In the genomic region with DNA sequence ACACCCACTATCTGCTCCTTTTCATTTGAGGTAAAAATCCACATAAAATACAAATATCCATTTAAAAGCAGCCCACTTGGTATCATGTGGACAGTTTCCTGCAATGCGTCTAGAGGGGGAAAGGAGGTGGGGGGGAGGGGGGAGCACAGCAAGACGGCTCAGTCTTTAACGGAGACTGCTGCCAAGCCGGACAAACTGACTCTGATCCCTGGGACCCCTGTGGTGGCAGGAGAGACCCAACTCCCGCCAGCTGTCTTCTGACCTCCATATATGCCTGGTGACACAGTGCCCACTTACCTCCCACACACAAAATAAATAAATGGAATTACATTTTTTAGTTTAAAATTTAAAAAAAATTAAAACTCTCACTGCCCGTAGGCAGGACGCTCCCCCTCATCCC, we compare ENCODE assay signal across 45 mouse cellular contexts. TPM values are rescaled to one million over a fixed set of nuclear protein-coding genes. Genes with fewer than 3 reads are reported as not detected.
"Had no signal": no experiment of that assay in that cellular context is flagged by ENCODE, and none has a peak within 500 bp of the region (broad histone marks: within the 10 kb centered on the region; RNA-seq: fewer than 3 reads in every experiment).

No protein-coding gene starts in this region.

- H3K36me3 ChIP-seq: heart, embryonic 15.5 days; intestine, embryonic 15.5 days had no signal

- ATAC-seq: hindbrain, embryonic 16.5 days; hindbrain, postnatal 0 days; inflammation-experienced regulatory T-cells, adult 6 months; intestine, embryonic 15.5 days; intestine, embryonic 16.5 days; intestine, postnatal 0 days had no signal

- H3K9me3 ChIP-seq: heart, embryonic 10.5 days; heart, embryonic 12.5 days; heart, embryonic 13.5 days; heart, embryonic 15.5 days; hindbrain, embryonic 10.5 days; hindbrain, embryonic 12.5 days; hindbrain, embryonic 13.5 days; hindbrain, embryonic 15.5 days; intestine, embryonic 15.5 days had no signal

- H3K27ac ChIP-seq: heart, embryonic 10.5 days; heart, embryonic 13.5 days; heart, embryonic 15.5 days; hindbrain, embryonic 12.5 days; hindbrain, embryonic 13.5 days; hindbrain, embryonic 14.5 days; hindbrain, embryonic 15.5 days; hindbrain, postnatal 0 days; intestine, embryonic 15.5 days; kidney, postnatal 0 days; layer of hippocampus, adult 2 months; left cerebral cortex, adult 2 months had no signal

- DNase-seq: heart, postnatal 10 days; heart, postnatal 14 days; heart, postnatal 36 days; heart, postnatal 4 days; kidney, adult 11 months; kidney, adult 18-20 months; kidney, adult 8-10 months; kidney, adult 9 months; kidney, postnatal 10 days; kidney, postnatal 14 days; kidney, postnatal 25 days; kidney, postnatal 36 days; kidney, postnatal 4 days; layer of hippocampus, adult 9-11 months; layer of hippocampus, postnatal 36 days had no signal

- H3K4me2 ChIP-seq: heart, embryonic 11.5 days; heart, embryonic 12.5 days; heart, embryonic 13.5 days; heart, embryonic 15.5 days; hindbrain, embryonic 12.5 days; hindbrain, embryonic 13.5 days; hindbrain, embryonic 14.5 days; hindbrain, embryonic 15.5 days; intestine, embryonic 15.5 days had no signal

- H3K9ac ChIP-seq: heart, embryonic 12.5 days; heart, embryonic 13.5 days; heart, embryonic 15.5 days; hindbrain, embryonic 12.5 days; hindbrain, embryonic 13.5 days; hindbrain, embryonic 14.5 days; hindbrain, embryonic 15.5 days; intestine, embryonic 15.5 days had no signal

- H3K27me3 ChIP-seq: hindbrain, embryonic 12.5 days; hindbrain, embryonic 13.5 days; hindbrain, embryonic 15.5 days; intestine, embryonic 15.5 days had no signal

- H3K4me3 ChIP-seq: heart, embryonic 10.5 days; heart, embryonic 12.5 days; heart, embryonic 13.5 days; heart, embryonic 15.5 days; hindbrain, embryonic 10.5 days; hindbrain, embryonic 12.5 days; hindbrain, embryonic 13.5 days; hindbrain, embryonic 15.5 days; intestine, embryonic 15.5 days; layer of hippocampus, adult 2 months; left cerebral cortex, adult 2 months had no signal

RNA-seq across cellular contexts. Expression of a gene that starts 14.7 kb away (rescaled TPM):
- total RNA-seq: heart, postnatal 25 days; heart, postnatal 36 days; heart, postnatal 4 days; hematopoietic stem cell, adult 5-6 weeks had no signal

RNA-seq across cellular contexts. Expression of a gene that starts 30.5 kb away (rescaled TPM):
- total RNA-seq: heart, adult 8-10 months; heart, postnatal 10 days; heart, postnatal 14 days; heart, postnatal 25 days; heart, postnatal 36 days; heart, postnatal 4 days; hematopoietic stem cell, adult 5-6 weeks; left cerebral cortex, adult 18-20 months had no signal
- polyA plus RNA-seq: heart, embryonic 11.5 days; heart, embryonic 12.5 days; heart, embryonic 13.5 days; heart, embryonic 14.5 days; heart, embryonic 15.5 days; heart, embryonic 16.5 days; heart, postnatal 0 days; inflammation-experienced regulatory T-cells, adult 6 months; intestine, embryonic 14.5 days; intestine, embryonic 15.5 days; intestine, embryonic 16.5 days; intestine, postnatal 0 days; kidney, embryonic 14.5 days; kidney, embryonic 16.5 days; kidney, postnatal 0 days; large intestine, adult 2 months had no signal
